Mouse (Mus musculus): ENCODE results near the gene Eaf2. TPM values are rescaled to one million over a fixed set of nuclear protein-coding genes. Genes with fewer than 3 reads are reported as not detected.

Eaf2 gene
- 1 to 10 TPM in 1 of 2 experiments, under 1 TPM in 1; 0.82 to 1.4 TPM for total RNA-seq (2021)

DNA sequence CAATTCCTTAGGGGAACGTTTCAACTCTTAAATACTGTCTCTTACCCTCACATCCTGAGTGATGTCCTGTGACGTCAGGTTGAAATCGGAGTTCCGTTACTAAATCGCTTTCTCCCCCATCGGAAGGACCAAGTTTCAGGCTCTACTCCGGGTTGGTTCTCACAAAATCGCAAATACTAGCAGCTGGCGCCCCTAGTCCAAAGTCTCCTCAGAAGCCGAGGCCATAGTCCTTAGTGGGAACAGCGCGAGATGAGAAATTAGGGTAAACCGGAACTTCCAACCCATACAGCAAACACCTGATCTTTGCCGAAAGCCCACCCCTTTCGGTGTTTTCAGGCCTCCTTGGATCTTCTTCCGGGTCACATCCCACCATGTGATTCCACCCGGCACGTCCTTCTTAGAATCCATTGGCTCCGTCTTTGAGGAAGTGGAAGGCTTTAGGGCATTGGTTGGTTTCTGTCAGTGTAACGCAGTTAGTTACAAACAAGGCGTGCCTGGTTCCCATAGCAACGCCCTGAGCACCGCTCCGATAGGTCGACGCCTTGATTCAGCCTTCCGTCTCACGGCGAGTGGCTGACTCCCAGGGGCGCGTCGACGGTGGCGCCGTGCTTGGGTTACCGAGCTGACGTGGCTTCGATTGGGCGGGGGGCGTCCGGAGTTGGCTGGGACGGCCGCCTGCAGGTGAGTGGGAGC lies at the start of gene Eaf2, which contains the start of gene Golgb1:
Gene Eaf2, minus strand, starts transcription at position 421 of the 693 bp plus-strand sequence.
Gene Golgb1, plus strand, starts transcription at position 558 of the 693 bp plus-strand sequence.
- DNase-seq (ENCODE audit: low spot score in 2 of 2): peak; percentile 98 to 100
- intact Hi-C loops (cut with DNase I): loop anchor here (2.0 kb wide), 1 partner anchor 136 kb away; the partner anchor contains the start of gene Polq

DNA sequence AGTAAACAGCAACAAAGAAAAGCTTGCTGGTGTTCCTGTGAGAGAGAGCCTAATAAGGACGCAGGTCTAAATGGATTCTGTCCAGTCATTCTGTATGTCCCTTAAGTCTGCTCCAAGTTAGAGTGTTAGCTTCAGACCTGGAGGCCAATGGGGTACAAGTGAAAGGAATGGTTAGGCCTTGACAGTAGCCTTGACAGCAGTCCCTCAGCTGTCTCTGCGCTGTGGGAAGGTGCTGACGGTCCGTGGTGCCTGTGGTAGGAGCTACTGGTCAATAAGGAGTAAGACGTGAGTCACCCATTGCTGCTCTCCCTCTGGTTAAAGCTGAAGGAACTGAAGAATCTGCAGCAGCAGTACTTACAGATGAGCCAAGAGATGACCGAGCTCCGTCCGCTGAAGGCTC lies 49.5 kb upstream of the Eaf2 start:
- intact Hi-C loops (cut with DNase I): no loop called here

DNA sequence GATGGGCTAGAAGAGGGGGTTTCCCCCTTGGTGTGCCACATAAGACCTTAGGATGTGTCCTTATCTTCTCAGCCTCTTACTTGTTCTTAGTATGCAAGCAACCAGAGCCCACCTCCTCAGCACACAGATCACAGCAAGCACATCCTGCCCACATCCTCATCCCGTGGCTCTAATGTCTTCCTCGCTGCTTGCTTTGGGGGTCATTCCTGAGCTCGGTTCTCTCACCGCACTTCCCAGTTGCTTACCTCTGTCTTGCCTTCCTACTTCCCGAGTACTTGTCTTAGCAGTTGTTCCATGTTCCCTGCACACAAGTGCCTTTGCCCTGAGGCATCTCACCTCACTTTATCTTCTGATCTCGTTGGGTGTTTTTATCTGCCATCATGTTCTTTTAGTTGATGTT lies 47.2 kb upstream of the Eaf2 start:
- intact Hi-C loops (cut with DNase I): no loop called here
- no peak for DNase-seq (ENCODE audit: low spot score in 2 of 2)

More for the DNA sequence above, 49.5 kb upstream of the Eaf2 start:
- DNase-seq (ENCODE audit: low spot score in 2 of 2): no peak

- intact Hi-C loops (cut with DNase I): no loop called here
- no peak for DNase-seq (ENCODE audit: low spot score in 2 of 2)
Observed at GRCm38 (mm10) chr16:36921067-36921613, 46.3 kb upstream of the Eaf2 start.

- intact Hi-C loops (cut with DNase I): no loop called here
- DNase-seq (ENCODE audit: low spot score in 2 of 2): no peak
Observed at GRCm38 (mm10) chr16:36920410-36920809, 45.6 kb upstream of the Eaf2 start.

DNA sequence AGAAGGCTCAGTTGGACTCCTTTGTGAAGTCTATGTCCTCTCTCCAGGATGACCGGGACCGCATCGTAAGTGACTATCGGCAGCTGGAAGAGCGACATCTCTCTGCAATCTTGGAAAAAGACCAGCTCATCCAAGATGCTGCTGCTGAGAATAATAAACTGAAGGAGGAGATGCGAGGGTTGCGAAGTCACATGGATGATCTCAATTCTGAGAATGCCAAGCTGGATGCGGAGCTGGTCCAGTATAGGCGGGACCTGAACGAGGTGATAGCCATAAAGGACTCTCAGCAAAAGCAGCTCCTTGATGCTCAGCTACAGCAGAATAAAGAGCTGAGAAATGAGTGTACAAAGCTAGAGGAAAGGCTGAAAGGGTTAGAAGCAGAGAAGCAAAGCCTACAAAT lies 43.7 kb upstream of the Eaf2 start:
- intact Hi-C loops (cut with DNase I): loop anchor here (2.0 kb wide), 1 partner anchor 92 kb away; the partner anchor contains the start of gene Polq

DNA sequence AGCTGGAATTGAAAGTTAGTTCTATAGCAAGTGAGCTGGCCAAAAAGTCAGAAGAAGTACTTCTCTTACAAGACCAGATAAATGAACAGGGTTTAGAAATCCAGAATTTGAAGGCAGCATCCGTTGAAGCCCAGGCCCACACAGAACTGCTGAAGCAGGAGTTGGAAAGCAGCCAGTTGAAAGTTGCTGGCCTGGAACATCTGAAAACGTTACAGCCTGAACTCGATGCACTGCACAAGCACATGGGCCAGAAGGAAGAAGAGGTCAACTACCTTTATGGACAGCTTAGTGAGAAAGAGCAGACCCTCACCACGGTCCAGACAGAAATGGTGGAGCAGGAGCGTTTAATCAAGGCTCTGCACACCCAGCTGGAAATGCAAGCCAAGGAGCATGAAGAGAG lies 39.4 kb upstream of the Eaf2 start:
- DNase-seq (ENCODE audit: low spot score in 2 of 2): peak in 1 of 2 experiments; percentile 29
- intact Hi-C loops (cut with DNase I): no loop called here

More for the DNA sequence above, 43.7 kb upstream of the Eaf2 start:
- DNase-seq (ENCODE audit: low spot score in 2 of 2): peak in 1 of 2 experiments; percentile 66

GRCm38 (mm10) chr16:36912311-36912710 lies 37.5 kb upstream of the Eaf2 start:
- DNase-seq (ENCODE audit: low spot score in 2 of 2): no peak

DNA sequence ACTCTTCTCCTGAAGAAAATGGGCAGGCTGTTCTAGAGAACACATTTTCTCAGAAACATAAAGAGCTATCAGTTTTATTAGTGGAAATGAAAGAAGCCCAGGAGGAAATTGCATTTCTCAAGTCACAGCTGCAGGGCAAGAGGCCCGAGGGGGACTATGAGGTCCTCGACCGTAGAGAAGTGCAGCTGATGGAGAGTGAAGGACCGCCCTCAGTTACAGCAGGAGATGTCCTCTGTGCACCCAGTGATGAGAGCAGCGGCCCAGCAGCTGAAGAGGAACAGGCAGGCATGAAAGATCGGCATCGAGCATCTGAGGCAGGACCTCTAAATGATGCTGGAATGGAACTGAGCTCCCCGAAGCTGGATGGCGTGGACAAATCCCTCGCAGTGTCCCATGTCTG lies 37.1 kb upstream of the Eaf2 start:
- DNase-seq (ENCODE audit: low spot score in 2 of 2): no peak
- intact Hi-C loops (cut with DNase I): no loop called here

More at GRCm38 (mm10) chr16:36912311-36912710, 37.5 kb upstream of the Eaf2 start:
- intact Hi-C loops (cut with DNase I): no loop called here

GRCm38 (mm10) chr16:36903156-36903555 lies 28.4 kb upstream of the Eaf2 start:
- DNase-seq (ENCODE audit: low spot score in 2 of 2): no peak
- intact Hi-C loops (cut with DNase I): no loop called here

GRCm38 (mm10) chr16:36896712-36897111 lies 21.9 kb upstream of the Eaf2 start:
- intact Hi-C loops (cut with DNase I): no loop called here
- no peak for DNase-seq (ENCODE audit: low spot score in 2 of 2)

DNA sequence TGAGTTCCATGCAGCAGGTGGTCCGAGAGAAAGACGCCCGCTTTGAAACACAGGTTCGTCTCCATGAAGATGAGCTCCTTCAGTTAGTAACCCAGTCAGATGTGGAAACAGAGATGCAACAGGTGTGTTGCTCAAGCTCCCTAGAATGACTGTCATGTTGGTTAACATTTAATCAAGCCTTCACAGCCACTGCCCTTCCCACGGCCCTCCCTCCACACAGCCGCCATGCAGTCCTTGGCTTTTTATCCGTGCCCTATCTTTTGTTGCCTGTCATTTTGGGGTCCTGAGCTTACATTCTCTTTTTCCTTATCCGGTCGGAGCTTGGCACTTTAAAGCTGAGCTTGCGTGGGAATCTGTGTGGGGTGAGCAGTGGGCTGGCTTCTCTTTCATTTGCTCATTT lies 18.5 kb upstream of the Eaf2 start:
- DNase-seq (ENCODE audit: low spot score in 2 of 2): no peak
- intact Hi-C loops (cut with DNase I): no loop called here

DNA sequence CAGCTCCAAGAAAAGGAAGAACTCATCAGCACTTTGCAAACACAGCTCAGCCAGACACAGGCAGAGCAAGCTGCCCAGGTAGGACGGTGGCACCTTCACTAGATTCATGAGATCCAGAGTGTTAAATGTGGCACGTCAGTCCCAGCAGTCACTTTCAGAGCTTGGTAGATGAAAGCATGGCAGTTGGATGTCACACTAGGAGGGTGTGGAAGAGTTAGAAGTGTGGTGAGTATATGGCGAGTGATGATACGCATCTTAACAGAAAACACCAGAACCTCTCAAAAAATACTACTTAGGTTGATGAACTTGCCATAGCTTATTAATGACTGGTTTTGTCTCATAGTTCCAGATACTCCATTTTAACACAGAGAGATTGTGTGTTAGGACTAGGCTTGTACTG lies 16.6 kb upstream of the Eaf2 start:
- intact Hi-C loops (cut with DNase I): no loop called here
- no peak for DNase-seq (ENCODE audit: low spot score in 2 of 2)

- intact Hi-C loops (cut with DNase I): no loop called here
- no peak for DNase-seq (ENCODE audit: low spot score in 2 of 2)
Observed at GRCm38 (mm10) chr16:36890559-36890958, 15.8 kb upstream of the Eaf2 start.

- intact Hi-C loops (cut with DNase I): no loop called here
- no peak for DNase-seq (ENCODE audit: low spot score in 2 of 2)
Observed at GRCm38 (mm10) chr16:36887546-36887945, 12.7 kb upstream of the Eaf2 start.

- intact Hi-C loops (cut with DNase I): no loop called here
Observed at GRCm38 (mm10) chr16:36885912-36886311, 11.1 kb upstream of the Eaf2 start.

DNA sequence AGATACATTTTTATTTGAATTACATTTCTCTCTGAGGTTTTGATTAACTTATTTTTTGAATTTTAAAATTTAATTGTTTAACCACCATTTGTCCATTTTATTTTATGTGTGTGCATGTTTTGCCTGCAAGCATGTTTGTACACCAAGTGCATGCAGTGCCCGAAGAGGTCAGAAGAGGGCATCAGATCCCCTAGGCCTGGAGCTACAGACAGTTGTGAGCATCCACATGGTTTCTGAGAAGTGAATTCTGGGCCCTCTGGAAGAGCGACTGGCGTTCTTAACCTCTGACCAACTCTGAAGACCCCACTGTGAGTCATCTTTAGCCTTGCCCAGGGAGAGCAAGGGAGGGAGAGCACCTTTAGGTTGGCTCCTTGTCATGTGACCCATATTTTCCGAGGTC lies 10.1 kb upstream of the Eaf2 start:
- DNase-seq (ENCODE audit: low spot score in 2 of 2): no peak
- intact Hi-C loops (cut with DNase I): no loop called here

More at GRCm38 (mm10) chr16:36885912-36886311, 11.1 kb upstream of the Eaf2 start:
- DNase-seq (ENCODE audit: low spot score in 2 of 2): no peak

DNA sequence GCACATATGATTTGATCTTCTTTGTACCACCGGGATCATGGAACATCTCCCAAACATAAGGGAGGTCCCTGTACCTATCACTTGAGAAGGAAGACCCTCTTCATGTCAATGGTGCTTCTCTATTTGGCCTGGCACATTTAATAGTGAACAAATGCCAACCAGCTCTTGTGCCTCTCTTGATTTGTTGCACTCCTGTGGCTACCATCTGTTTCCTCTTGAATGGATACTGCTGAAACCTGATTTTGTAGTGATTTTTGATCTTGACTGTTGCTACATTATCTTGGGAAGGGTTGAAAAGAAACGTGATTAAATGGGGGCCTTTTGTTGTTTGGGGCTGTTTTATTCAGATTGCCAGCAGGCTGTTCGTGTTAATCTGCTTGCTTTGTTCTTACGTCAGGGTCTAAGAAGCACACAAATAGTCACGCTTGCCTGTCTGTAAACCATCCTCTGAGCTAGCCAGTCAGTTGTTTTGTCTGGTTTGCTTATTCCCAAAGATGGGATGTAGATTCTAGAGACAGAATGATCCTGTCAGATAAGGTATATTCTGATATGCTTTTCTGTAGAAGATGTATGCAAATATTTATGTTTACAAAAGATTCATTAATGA lies 8.0 kb upstream of the Eaf2 start:
- intact Hi-C loops (cut with DNase I): no loop called here
- DNase-seq (ENCODE audit: low spot score in 2 of 2): no peak

GRCm38 (mm10) chr16:36877316-36877715 lies 2.5 kb upstream of the Eaf2 start:
- no peak for DNase-seq (ENCODE audit: low spot score in 2 of 2)
- intact Hi-C loops (cut with DNase I): no loop called here

DNA sequence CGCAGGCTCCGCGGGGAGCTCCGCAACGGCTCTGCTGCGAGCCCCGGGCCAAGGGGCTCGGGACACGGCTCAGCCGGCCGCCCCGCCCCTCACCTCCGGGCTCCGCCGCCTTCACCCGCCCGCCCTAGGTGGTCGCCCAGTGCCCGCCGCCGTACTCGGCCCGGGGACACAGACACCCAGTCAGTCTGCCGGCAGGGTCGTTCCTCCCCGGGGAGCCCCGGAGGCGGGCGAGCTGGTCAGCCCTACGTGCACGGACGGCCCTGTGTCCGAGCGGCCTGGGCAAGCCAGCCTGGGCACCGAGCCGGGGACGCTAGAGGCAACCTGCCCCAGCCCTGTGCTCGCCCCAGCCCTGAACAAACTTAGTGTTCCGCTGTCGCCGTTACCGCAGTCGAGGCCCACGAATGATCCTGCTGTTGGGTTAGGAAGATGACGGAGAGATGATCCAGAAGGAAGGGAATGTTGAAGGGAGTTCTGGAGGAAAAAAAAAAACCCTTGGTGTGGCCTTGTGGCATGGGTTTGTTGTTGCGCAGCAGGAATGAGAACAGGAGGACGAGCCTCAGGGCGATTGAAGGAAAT lies 561 bp upstream of the Eaf2 start:
- peak; percentile 31 to 47 for DNase-seq (ENCODE audit: low spot score in 2 of 2)
- intact Hi-C loops (cut with DNase I): loop anchor here (2.0 kb wide), 1 partner anchor 135 kb away; the partner anchor contains the start of gene Polq

Data from left cerebral cortex, postnatal 25 days (tissue).